Mouse (Mus musculus) CH12.LX (cell line): ENCODE results near the gene Psmd8.

Source experiments
- CHD2 ChIP-seq: IDR thresholded peaks from 2 replicates; pipeline ENCODE4 v1.6.1; 2011; ENCODE audit warnings: low read length, improper control_type of control experiment
- ELF1 ChIP-seq: IDR thresholded peaks from 2 replicates; pipeline ENCODE4 v1.6.1; 2014; ENCODE audit warnings: low read depth, mild to moderate bottlenecking, inconsistent platforms, low read length, improper control_type of control experiment
- EP300 ChIP-seq: IDR thresholded peaks from 2 replicates; pipeline ENCODE4 v1.6.1; 2011; ENCODE audit warnings: low read length, improper control_type of control experiment
- GABPA ChIP-seq: IDR thresholded peaks from 2 replicates; pipeline ENCODE4 v1.6.1; 2012; ENCODE audit warnings: low read depth, low read length, improper control_type of control experiment, inconsistent platforms; ENCODE audit not compliant: insufficient replicate concordance
- JUN ChIP-seq: IDR thresholded peaks from 2 replicates; pipeline ENCODE4 v1.6.1; 2011; ENCODE audit warnings: low read depth, mild to moderate bottlenecking, low read length, improper control_type of control experiment, moderate library complexity; ENCODE audit not compliant: insufficient read depth
- JUND ChIP-seq: conservative IDR thresholded peaks from 2 replicates; pipeline ENCODE4 v1.6.1; 2011; ENCODE audit warnings: low read depth, low read length, improper control_type of control experiment
- MAZ ChIP-seq: IDR thresholded peaks from 2 replicates; pipeline ENCODE4 v1.6.1; 2012; ENCODE audit warnings: low read depth, mild to moderate bottlenecking, inconsistent platforms, low read length, improper control_type of control experiment, moderate library complexity
- MXI1 ChIP-seq: IDR thresholded peaks from 2 replicates; pipeline ENCODE4 v1.6.1; 2011; ENCODE audit warnings: mild to moderate bottlenecking, low read depth, low read length, improper control_type of control experiment
- POLR2A ChIP-seq: IDR thresholded peaks from 2 replicates; pipeline ENCODE4 v1.6.1; 2011; ENCODE audit warnings: low read depth, mild to moderate bottlenecking, improper control_type of control experiment, low read length
- RCOR1 ChIP-seq: conservative IDR thresholded peaks from 2 replicates; pipeline ENCODE4 v1.6.1; 2012; ENCODE audit warnings: low read depth, mild to moderate bottlenecking, inconsistent platforms, low read length, improper control_type of control experiment
- USF1 ChIP-seq: IDR thresholded peaks from 2 replicates; pipeline ENCODE4 v1.6.1; 2014; ENCODE audit warnings: low read depth, mild to moderate bottlenecking, inconsistent platforms, low read length, improper control_type of control experiment

DNA sequence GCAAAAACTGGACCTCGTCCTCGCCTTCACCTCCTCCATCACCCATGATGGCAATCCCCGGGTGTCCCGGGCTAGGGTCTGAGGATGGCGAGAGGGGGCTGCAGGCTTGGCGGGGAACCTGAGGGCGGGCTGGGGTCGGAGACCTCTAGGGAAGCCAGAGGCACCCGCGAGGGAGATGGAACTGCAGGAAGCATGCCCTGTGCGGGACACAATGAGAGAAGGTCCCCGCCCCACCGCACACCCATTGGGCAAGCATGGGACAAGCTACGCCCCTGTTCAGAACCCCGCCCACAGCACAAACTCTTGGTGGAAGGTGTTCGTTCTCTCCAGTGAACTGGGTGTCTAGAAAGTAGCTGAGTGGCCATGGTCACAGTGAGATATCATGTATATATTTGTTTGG, 55.5 kb downstream of the Psmd8 start, which contains the start of gene Ryr1:
- no peak for TF ChIP-seq EP300
- TF ChIP-seq ELF1 = no peak
- peak; percentile 28; the same call in 1 of the 2 replicates for TF ChIP-seq POLR2A
- TF ChIP-seq MXI1 = no peak
- no peak for TF ChIP-seq MAZ
- no peak for TF ChIP-seq CHD2
- TF ChIP-seq RCOR1 = no peak
- TF ChIP-seq USF1 = no peak
- no peak for TF ChIP-seq JUND
- no peak for TF ChIP-seq JUN
- no peak for TF ChIP-seq GABPA
